Mouse (Mus musculus) CH12.LX (cell line): ENCODE measurements around the gene Ptprf. TPM values are rescaled to one million over a fixed set of nuclear protein-coding genes. Genes with fewer than 3 reads are reported as not detected.

Source experiments
- DNase-seq: peaks from one replicate; pipeline ENCODE4 v3.0.0-alpha.2; 2013; ENCODE audit errors: extremely low read depth
- H3K27ac ChIP-seq: 2 replicates; pipeline ENCODE4 v1.5.1; 2012; ENCODE audit warnings: low read depth, mild to moderate bottlenecking, control low read depth, moderate library complexity; ENCODE audit not compliant: insufficient read depth
- H3K27me3 ChIP-seq: replicated peaks from 2 replicates; pipeline ENCODE3; 2012; ENCODE audit warnings: inconsistent platforms
- H3K36me3 ChIP-seq, 2 experiments: replicated peaks in 1 of 2; 2 replicates each; pipeline versions ENCODE3 to v1.6.1; 2012; ENCODE audit warnings: inconsistent platforms in 1 of 2, low read length in 1 of 2, mild to moderate bottlenecking in 1 of 2, mixed read lengths in 1 of 2, moderate library complexity in 1 of 2; ENCODE audit not compliant: control insufficient read depth in 1 of 2, insufficient read depth in 1 of 2
- H3K4me1 ChIP-seq, 2 experiments: 2 replicates each; pipeline ENCODE4 v1.6.1; 2012; ENCODE audit warnings: inconsistent platforms in 1 of 2, moderate library complexity in 1 of 2; ENCODE audit not compliant: insufficient read depth in 2 of 2, control insufficient read depth in 1 of 2
- H3K4me2 ChIP-seq: 2 replicates; pipeline ENCODE4 v1.6.1; 2012; ENCODE audit warnings: low read depth, mild to moderate bottlenecking, control low read depth; ENCODE audit not compliant: poor library complexity, insufficient read depth, severe bottlenecking
- H3K4me3 ChIP-seq, 3 experiments: fragments of 150-350 bp in 1 of 3; sonication (generic) in 1 of 3; replicated peaks in 1 of 3; 2 replicates each; pipeline versions ENCODE3 to v1.5.1; 2011 to 2012; ENCODE audit warnings: low read depth in 2 of 3, low read length in 2 of 3, mild to moderate bottlenecking in 2 of 3, moderate library complexity in 2 of 3, control low read depth in 1 of 3, improper control_type of control experiment in 1 of 3, inconsistent platforms in 1 of 3, mixed read lengths in 1 of 3; ENCODE audit not compliant: poor library complexity in 1 of 3
- H3K79me2 ChIP-seq: replicated peaks from 2 replicates; pipeline ENCODE4 v1.6.1; 2012; ENCODE audit warnings: mild to moderate bottlenecking, moderate library complexity; ENCODE audit not compliant: control insufficient read depth, poor library complexity, insufficient read depth, severe bottlenecking; ENCODE audit errors: extremely low read depth
- H3K9ac ChIP-seq: 2 replicates; pipeline ENCODE4 v1.6.1; 2012; ENCODE audit warnings: low read depth, mild to moderate bottlenecking, control low read depth, moderate library complexity; ENCODE audit not compliant: insufficient read depth
- H3K9me3 ChIP-seq: replicated peaks from 2 replicates; pipeline ENCODE3; 2012; ENCODE audit warnings: low read length, inconsistent platforms, mixed read lengths
- CHD1 ChIP-seq: IDR thresholded peaks from 2 replicates; pipeline ENCODE4 v1.6.1; 2012; ENCODE audit warnings: low read depth, low read length, improper control_type of control experiment, inconsistent platforms
- CHD2 ChIP-seq: IDR thresholded peaks from 2 replicates; pipeline ENCODE4 v1.6.1; 2011; ENCODE audit warnings: low read length, improper control_type of control experiment
- ELF1 ChIP-seq: IDR thresholded peaks from 2 replicates; pipeline ENCODE4 v1.6.1; 2014; ENCODE audit warnings: low read depth, mild to moderate bottlenecking, inconsistent platforms, low read length, improper control_type of control experiment
- ETS1 ChIP-seq: conservative IDR thresholded peaks from 2 replicates; pipeline ENCODE4 v1.6.1; 2012; ENCODE audit warnings: low read depth, mild to moderate bottlenecking, inconsistent platforms, low read length, improper control_type of control experiment, moderate library complexity
- HCFC1 ChIP-seq: IDR thresholded peaks from 2 replicates; pipeline ENCODE4 v1.6.1; 2012; ENCODE audit warnings: low read depth, mild to moderate bottlenecking, inconsistent platforms, low read length, improper control_type of control experiment
- IRF4 ChIP-seq: IDR thresholded peaks from 2 replicates; pipeline ENCODE4 v1.6.1; 2014; ENCODE audit warnings: low read depth, mild to moderate bottlenecking, inconsistent platforms, low read length, improper control_type of control experiment
- MXI1 ChIP-seq: IDR thresholded peaks from 2 replicates; pipeline ENCODE4 v1.6.1; 2011; ENCODE audit warnings: mild to moderate bottlenecking, low read depth, low read length, improper control_type of control experiment
- MYC ChIP-seq: IDR thresholded peaks from 2 replicates; pipeline ENCODE4 v1.6.1; 2011; ENCODE audit warnings: low read depth, mild to moderate bottlenecking, improper control_type of control experiment, low read length
- NELFE ChIP-seq: IDR thresholded peaks from 2 replicates; pipeline ENCODE4 v1.6.1; 2011; ENCODE audit warnings: low read depth, low read length, improper control_type of control experiment
- NRF1 ChIP-seq: IDR thresholded peaks from 2 replicates; pipeline ENCODE4 v1.6.1; 2014; ENCODE audit warnings: low read depth, mild to moderate bottlenecking, inconsistent platforms, low read length, improper control_type of control experiment, moderate library complexity
- SIN3A ChIP-seq: IDR thresholded peaks from 2 replicates; pipeline ENCODE4 v1.6.1; 2012; ENCODE audit warnings: low read length, improper control_type of control experiment, inconsistent platforms
- TCF12 ChIP-seq: IDR thresholded peaks from 2 replicates; pipeline ENCODE4 v1.6.1; 2014; ENCODE audit warnings: low read depth, mild to moderate bottlenecking, inconsistent platforms, low read length, improper control_type of control experiment
- USF1 ChIP-seq: IDR thresholded peaks from 2 replicates; pipeline ENCODE4 v1.6.1; 2014; ENCODE audit warnings: low read depth, mild to moderate bottlenecking, inconsistent platforms, low read length, improper control_type of control experiment
- ZMIZ1 ChIP-seq: IDR thresholded peaks from 2 replicates; pipeline ENCODE4 v1.6.1; 2012; ENCODE audit warnings: low read depth, mild to moderate bottlenecking, inconsistent platforms, low read length, improper control_type of control experiment
- dilution Hi-C: fragments of 300-500 bp; cut with MboI; formaldehyde crosslinking; loops from 2 replicates; pipeline ENCODE4 v1.14.3; 2020; ENCODE audit warnings: low sequenced_read_pairs; ENCODE audit not compliant: extremely low pct_unique_long_range_greater_than_20kb, extremely low pct_ligation_motif_present
- in situ Hi-C: fragments of 300-500 bp; cut with MboI; formaldehyde crosslinking; loops from 3 replicates; pipeline ENCODE4 v1.14.3; 2019; ENCODE audit warnings: low sequenced_read_pairs, low pct_ligation_motif_present, low pct_unique_long_range_greater_than_20kb, mixed read lengths
- polyA plus RNA-seq: library from polyadenylated mRNA; unstranded; fragments of >175 nt; gene quantifications from 2 replicates; pipeline ENCODE4 v1.2.1, GENCODE M21; 2012; ENCODE audit warnings: low read depth; ENCODE audit not compliant: insufficient read length
- total RNA-seq, 2 experiments: library from RNA; depleted of rRNA; stranded (reverse); fragments of 300-350 nt in 1 of 2; fragments of >200 nt in 1 of 2; gene quantifications; 2 replicates each; pipeline ENCODE4 v1.2.3; 2012 to 2014

The Ptprf gene
- total and polyA plus RNA-seq, 3 experiments: 0.11 to 0.21 TPM; not detected in 1

GRCm38 (mm10) chr4:118247323-118247722 is 43.9 kb downstream of the Ptprf start:
- Histone ChIP-seq H3K4me2 (no peak overlapping the region), H3K9ac (no peak overlapping the region), H3K9me3 (no peaks in the 10 kb centered on the region), H3K27ac (no peak overlapping the region), H3K27me3 (peaks cover 92% of the 10 kb centered on the region), H3K79me2 (no peaks in the 10 kb centered on the region), H3K36me3 (no peaks in the 10 kb centered on the region), H3K4me3 (no peak overlapping the region), H3K4me1 (no peaks in the 10 kb centered on the region)
- dilution Hi-C loops: no loop called here
- DNase-seq: no peak
- in situ Hi-C loops: no loop called here
- no peak for TF ChIP-seq IRF4
- no peak for TF ChIP-seq TCF12
- TF ChIP-seq USF1: no peak

DNA sequence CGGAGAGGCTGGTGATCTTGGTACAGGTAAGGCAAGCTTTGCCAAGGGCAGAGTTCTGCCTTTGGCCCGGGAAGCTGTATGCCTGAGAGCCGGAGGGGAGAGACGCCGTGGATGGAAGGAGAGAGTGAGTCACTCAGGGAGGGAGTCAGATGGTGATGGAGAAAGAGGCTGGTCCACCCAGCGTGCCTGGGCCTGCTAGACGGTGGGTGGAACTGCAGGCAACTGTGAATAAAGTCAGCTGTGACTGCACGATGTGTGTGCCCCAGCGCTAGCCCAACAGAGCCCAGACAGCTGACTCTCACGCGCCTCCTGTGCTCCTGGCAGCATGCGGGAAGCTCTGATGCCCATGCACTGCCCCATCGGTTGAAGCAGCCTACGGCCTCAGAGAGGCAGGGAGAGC is 45.4 kb downstream of the Ptprf start:
- in situ Hi-C loops (no loop called here), dilution Hi-C loops (no loop called here)
- TF ChIP-seq SIN3A (no peak), CHD2 (no peak), ZMIZ1 (no peak), CHD1 (no peak), NRF1 (no peak), HCFC1 (no peak), MXI1 (no peak), USF1 (no peak), NELFE (no peak), ETS1 (no peak), IRF4 (no peak)
- H3K79me2 ChIP-seq: no peaks in the 10 kb centered on the region
- peaks cover 94% of the 10 kb centered on the region for H3K27me3 ChIP-seq
- H3K9me3 ChIP-seq: no peaks in the 10 kb centered on the region
- H3K36me3 ChIP-seq: no peaks in the 10 kb centered on the region
- H3K27ac ChIP-seq: no peak overlapping the region
- no peaks in the 10 kb centered on the region for H3K4me1 ChIP-seq
- H3K4me2 ChIP-seq: no peak overlapping the region
- no peak for DNase-seq
- no peak overlapping the region for H3K4me3 ChIP-seq
- H3K9ac ChIP-seq: no peak overlapping the region

GRCm38 (mm10) chr4:118243791-118244190 is 47.4 kb downstream of the Ptprf start:
- Histone ChIP-seq H3K36me3 (no peaks in the 10 kb centered on the region), H3K27me3 (peaks cover 84% of the 10 kb centered on the region), H3K9ac (no peak overlapping the region), H3K79me2 (no peaks in the 10 kb centered on the region), H3K9me3 (no peaks in the 10 kb centered on the region), H3K4me1 (no peaks in the 10 kb centered on the region), H3K4me2 (no peak overlapping the region), H3K4me3 (no peak overlapping the region), H3K27ac (no peak overlapping the region)
- TF ChIP-seq ELF1: no peak
- TF ChIP-seq MYC: no peak
- dilution Hi-C loops: no loop called here
- no peak for DNase-seq
- in situ Hi-C loops: no loop called here
